Mouse (Mus musculus) ovary, postnatal 14 days (tissue): Measurements from ENCODE around the gene Rhou.

ENCODE experiments used
- DNase-seq: peaks from one replicate; pipeline ENCODE4 v3.0.0; 2022; ENCODE audit warnings: low spot score

Gene Rhou

DNA sequence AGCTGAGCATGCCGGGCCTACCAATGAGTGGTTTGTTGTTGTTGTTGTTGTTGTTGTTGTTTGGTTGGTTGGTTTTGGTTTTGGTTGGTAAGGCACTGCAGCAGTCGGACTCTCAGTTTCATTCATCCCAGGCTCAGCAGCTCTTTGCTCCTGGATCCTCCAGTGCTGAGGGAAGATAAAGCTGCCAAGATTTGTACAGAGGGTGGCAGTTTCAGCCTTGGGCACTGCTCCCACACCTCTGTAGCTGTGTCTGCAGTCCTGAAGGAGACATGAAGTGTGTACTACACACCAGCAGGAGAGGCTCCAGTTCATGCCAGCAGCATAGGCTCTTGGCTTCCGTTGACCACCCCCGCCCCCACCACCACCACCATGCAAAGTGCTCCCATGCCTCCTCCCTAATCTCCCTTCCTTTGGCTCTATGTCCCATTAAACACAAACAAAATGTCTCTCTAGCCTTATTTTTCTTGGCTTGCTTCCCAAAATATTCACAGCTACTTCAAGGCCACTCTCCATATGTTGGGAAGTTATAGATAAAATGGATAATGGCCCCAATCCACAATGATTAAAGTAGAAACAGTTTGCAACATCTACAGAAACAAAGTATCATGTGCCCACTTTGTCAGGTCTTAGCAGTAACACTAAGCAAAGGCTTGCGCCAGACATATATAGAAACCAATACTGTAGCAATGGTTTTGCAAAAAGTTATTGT lies 2.2 kb upstream of the Rhou start:
- DNase-seq, result no peak

DNA sequence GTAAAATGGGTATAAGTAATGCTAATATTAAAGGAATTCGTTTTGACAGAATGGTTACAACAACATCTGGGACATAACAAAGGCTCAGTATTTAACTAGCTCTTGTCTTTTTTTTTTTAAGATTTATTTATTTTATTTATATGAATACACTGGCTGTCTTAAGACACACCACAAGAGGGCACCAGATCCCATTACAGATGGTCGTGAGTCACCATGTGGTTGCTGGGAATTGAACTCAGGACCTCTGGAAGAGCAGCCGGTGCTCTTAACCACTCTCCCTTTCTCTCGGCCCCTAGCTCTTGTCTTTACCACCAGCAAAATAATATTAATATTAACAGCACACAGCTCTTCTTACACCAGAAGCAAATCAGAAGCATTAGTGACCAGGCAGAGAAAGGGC lies 1.1 kb upstream of the Rhou start:
- no peak for DNase-seq

DNA sequence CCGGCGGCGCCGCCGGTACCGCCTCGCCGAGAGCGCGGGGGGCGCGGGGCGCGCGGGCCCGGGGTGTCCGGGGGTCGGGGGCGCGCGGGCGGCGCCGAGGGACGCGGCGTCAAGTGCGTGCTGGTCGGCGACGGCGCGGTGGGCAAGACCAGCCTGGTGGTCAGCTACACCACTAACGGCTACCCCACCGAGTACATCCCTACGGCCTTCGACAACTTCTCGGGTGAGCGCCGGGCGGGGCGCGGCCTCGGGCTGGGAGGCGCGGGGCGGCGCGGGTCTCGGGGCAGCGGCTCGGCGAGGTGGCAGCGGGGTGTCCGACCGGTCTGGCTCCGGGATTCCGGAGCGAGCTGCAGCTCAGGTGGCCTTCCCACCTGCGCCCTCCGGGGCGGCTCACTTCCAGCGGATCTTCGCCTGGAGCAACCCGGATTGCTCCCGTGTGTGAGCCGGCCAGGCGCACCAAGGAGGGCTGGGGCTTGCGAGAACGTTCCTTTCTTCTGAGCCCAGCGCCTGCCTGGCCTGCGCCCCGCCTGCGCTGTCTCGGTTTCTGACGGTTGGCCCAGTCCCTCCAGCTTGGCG lies 353 bp downstream of the Rhou start:
- peak; percentile 43 for DNase-seq

DNA sequence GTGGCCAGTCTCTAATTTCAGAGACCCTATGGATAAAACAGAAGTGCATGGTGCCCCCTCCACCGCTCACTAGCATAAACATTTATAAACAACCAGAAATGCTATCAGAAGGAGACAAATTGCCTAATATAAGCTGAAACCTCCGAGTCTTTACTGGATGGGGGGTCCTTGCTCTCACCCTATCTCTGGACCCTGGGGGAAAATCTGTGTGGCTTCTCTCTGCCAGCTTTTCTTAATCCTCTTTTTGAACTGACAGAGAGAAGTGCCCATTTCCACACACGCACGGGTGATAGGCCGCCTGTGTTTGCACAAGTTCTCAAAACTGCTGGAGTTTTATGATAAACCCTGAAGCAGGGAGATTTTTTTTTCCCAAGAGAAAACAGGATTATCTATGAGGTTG lies 1.0 kb downstream of the Rhou start:
- DNase-seq, result no peak

DNA sequence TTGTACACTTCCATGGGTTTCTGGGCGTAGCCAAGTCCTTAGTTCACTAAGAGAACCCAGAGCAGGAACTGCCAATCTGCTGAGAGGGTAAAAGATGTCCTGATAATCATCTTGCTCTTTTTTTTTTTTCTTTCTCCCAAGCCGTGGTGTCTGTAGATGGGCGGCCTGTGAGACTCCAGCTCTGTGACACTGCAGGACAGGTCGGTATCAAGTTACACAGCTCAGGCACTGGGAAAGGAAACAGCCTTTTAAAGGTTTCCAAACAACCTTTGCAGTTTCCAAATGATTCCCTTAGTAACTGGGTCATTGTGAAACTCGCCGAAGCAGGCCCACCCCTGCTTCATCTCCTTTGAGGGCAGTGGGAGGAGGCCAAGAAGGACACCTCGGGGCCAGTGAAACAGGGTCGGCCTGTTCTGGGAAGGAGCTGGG lies 1.6 kb downstream of the Rhou start:
- DNase-seq, result no peak

DNA sequence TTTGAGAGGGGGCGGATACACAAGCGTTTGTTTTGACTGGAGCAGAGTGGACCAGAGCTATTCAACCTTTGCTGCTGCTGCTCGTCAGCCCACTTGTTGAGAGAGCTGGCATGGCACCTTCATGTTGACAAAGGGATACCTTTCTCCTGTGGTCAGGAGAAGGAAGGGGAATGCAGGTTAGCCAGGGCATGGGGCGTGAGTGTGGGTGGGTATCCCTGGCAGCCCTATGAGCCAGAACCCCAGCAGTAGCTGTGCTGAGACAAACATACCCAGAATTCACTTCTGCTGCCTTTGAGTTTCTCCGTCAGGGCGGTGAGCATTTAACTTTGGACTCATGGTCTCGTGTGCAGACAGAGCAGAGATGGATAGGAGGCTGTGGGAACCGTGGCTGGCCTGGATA lies 4.1 kb downstream of the Rhou start:
- DNase-seq, result no peak

DNA sequence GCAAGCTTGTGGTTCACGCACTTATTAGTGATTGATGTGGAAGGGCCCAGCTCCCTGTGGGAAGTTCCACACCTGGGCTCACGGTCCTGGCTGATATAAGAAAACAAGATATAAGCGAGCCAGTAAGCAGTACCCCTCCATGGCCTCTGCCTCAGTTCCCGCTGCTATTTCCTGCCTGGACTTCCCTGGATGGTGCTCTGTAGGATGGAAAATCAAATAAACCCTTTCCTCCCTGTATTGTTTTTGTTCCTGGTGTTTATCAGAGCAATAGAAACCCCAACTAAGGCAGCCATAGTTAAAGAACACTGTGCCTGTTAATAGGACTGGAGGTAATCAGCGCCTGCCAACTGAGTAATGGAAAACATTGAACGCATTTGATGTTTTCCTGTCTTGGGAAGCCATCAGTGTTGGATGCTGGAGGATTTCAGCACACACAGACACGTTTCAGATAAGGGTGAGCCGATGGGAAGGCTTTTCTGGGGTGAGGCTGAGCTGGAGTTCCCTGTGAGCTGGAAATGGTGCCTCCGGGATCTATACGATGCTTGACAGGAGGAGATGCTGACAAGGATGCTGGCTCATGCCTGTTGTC lies 5.8 kb downstream of the Rhou start:
- DNase-seq, result no peak

DNA sequence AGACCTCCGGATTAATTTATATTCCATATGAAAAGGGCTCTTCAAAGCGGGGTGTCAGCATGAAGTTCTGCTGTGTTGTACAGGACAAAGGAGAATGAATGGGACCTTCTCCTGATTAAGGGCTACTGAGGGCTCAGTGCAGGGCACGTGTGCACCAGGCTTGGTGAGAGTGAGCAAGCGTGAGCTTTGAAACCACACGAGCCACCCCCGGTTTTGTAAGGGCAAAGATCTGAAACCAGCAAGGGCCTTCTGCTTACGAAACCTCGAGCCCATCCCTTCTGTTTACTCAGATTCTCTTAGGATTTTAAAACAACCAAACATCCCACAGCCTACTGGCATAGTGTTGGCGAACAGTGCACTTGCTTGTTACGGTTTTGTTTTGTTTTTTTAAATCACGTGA lies 7.8 kb downstream of the Rhou start:
- no peak for DNase-seq

DNA sequence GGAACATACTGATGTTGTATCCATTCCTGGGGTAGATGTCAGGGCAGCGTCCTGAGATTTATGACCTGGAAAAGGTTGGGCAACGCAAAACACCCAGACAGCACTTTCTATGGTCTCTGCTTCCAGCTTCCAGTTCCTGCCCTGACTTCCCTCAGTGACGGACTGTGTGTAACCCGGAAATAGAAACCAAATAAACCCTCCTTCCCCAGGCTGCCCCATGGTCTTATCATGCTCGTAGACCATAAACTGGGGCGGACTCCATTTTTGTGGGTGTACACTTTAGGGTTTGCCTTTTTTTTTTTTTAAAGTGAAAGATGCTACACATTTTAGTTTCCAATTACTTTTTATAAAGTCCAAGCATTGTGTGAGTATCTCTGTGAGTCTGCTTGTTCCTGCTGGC lies 11.9 kb downstream of the Rhou start:
- no peak for DNase-seq

DNA sequence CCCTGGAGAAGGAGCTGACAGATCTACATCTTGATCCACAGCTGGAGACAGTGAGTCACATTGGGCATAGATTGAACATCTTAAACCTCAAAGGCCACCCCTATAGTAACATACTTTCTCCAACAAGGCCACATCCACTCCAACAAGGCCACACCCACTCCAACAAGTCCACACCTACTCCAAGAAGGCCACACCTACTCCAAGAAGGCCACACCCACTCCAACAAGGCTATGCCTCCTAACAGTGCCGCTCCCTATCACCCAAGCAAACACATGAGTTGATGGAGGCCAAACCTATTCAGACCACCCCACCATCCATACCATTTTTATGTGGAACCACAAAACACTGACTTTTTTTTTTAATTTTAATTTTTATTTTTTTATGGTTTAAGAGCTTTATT lies 13.1 kb downstream of the Rhou start:
- no peak for DNase-seq

DNA sequence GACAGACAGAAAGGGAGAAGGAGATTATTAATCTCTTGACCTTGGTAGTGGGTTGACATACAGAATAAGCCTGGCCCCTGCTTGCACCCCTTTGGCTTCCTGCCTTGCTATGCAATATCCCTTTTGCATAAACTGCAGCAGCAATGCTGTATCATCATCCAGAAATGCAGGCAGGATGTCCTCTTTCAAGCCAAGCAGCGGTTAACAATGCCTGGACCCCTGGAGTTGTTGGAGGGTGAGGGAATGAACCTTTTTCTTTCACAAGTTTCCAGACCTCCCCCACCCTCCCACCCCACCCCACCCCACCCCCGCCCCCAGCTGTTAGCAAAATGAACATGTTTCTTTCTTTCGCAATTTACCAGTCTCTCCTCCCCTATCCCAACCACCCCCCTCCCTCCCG lies 15.0 kb downstream of the Rhou start:
- DNase-seq, result no peak

DNA sequence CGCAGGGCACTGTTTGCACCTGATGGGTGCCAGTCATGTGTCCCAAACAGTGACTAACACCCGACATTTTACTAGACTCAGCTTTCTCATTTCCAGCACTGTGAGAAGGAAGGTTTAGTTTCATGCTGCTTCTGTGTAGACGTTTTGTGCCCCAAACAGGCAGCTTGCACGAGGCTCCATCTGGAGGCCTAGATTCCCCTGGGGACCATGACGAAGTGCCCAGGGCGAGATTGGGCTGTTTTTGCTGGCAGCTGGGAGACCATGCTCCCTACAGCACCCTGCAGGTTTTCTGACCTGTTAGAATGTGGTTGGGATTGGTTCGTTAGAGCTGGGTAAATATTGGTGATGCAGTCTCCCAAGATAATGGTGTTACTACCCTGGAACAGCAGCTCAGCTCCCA lies 17.0 kb downstream of the Rhou start:
- DNase-seq, result no peak

DNA sequence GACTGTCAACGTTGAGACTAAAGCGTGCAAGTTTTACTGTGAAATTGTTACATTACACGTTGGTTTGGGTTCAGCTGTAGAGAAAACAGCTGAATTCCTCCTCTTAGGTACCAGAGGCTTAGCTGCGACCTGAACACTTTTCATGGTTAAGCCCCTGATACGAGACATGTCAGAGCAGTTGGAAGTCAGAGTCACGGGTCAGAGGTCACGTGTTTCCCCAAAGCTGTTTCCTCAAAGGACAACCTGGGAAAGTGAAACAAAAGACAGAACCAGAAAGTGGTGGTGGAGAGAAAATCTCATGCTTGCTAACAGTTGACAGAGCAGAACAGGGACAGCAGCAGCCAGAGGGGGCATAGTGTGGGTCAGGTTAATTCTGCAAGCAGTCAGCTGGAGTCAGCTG lies 17.7 kb downstream of the Rhou start:
- DNase-seq, result no peak

DNA sequence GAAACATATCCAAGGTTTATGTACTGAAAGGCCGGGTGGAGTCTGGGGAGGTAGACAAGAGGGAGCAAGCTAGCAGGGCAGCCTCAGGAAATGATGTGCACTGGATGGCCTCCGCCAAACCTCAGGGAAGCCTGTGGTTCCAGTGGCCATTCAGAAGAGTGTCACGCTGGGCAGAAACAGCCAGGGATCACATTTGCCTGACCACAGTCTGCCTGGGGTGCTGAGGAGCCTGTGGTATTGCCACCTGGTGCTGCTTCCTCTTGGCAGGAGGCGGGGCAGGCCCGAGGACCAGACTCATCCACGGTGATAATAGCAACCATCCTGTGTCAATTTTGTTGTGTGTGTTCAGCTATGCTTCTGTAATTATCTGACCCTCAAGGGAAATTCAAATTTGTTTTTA lies 18.9 kb downstream of the Rhou start:
- DNase-seq, result no peak

DNA sequence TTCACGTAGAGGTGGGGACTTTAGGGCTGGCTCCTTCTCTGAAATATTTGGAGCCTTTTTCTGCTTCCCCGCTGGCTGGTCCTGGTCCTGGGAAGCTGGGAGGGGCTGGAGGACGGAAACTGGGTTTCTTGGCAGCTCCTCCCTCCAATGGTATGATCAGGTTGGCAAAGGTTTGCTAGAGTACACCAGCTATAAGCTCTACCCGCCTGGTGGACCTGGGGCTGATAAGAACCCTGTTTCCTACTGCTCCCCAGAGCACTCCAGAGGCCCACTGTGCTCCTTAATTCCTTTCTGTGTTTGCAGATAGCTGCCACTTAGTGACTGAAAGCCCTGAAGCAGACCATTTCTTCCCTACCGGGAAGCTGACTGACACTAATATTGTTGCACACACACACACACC lies 21.9 kb downstream of the Rhou start:
- no peak for DNase-seq

DNA sequence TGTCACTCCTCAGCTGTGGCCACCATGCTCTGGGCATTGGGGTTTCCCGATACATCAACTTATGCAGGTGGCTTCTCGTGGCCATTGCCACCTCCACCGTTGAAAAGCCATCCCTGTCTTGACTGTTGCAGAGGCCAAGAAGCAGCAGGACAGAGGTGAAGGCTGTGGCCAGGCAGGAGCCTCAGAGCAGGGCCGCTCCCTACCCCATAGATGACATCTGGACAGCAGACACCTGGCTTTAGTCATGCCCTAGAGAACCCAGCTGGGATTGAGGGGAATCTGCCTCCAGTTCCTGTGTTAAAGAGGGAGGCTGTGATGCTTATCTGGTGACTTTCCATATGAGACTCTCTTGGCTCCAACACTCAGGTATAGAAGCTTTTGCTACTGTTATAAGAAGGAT lies 24.7 kb downstream of the Rhou start:
- DNase-seq, result no peak

DNA sequence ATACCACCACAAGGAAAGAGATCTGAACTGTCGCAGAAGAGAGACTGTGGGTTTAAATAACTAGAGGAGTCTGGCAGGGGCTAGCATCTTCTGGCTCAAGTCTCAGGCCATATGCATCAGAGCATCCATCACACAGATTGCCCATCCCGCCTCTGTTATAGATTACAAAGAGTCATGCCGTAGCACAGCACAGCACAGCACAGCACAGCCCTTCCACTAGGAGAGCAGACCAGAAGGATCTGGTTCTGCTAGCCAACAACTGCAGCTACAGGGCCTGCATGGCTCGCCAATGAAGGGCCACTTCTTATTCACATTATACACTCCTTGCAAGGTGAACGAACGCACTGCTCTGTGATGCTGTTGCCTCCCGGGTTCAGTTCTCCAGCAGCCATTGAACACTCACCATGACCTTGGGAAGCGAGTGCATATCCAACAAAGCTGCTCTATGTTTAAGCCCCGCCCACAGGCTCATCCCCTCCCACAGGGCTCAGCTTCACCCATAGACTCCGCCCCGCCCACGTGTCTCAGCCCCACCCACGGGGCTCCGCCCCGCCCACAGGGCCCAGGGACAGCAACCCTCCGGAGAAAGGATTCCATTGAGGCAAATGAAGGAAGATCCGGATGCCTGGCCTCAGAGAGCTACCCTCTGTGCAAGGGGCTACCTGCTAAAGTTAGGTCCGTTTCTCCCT lies 28.5 kb downstream of the Rhou start:
- DNase-seq, result peak; percentile 15

DNA sequence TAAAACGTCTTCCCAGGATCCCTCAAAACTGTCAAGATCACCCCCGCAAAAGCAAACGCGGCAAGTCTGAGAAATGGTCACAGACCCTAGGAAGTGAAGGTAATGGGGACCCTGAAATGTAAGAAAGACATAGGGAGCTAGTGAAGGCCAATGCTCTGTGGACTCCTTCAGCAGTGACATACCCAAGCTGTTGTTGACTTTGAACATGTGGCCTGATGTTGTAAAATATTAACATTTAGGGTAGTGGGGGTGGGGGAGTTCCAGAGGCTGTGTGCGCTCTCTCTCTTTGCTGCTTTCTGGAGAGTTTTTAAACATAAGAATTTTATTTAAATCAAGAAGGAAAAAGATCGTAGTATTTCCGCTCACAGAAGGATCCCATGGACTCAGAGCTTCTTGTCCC lies 29.6 kb downstream of the Rhou start:
- no peak for DNase-seq

DNA sequence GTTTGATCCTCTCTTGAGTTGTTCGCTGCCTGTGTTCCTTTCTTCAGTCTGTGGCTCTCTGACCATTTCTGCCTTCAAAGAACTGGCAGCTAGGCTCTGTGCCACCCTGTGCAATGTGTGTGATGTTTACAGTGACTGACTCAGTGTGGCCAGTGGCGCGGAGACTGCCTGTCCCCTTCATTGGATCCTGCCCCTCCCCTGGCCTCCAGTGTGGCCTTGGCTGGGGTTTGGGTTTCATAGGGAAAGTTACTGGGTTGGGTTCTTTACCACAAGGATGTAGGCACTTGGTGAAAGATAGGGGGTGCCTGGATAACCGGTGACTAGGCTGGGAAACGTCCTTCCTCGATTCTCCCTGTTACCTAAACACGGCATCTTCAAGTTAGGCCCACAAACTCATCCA lies 31.1 kb downstream of the Rhou start:
- DNase-seq, result no peak

DNA sequence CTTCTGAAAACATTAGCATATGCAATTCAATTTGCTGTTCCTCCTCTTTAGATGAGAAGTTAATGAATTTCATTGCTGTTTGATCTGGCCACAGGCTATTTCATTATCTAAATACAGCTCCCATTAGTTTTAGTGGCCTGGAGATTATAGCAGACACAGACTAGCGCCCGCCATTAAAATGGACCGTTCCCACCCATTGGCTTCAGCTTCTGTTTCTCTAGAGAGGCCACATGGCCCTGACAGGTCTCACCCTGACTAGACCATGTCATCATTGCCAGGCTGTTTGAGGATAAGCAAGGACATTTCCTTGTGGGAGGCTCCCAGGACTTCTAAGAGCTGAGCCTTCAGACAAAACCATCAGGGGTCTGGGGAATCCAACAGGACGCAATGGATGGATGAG lies 31.7 kb downstream of the Rhou start:
- no peak for DNase-seq

DNA sequence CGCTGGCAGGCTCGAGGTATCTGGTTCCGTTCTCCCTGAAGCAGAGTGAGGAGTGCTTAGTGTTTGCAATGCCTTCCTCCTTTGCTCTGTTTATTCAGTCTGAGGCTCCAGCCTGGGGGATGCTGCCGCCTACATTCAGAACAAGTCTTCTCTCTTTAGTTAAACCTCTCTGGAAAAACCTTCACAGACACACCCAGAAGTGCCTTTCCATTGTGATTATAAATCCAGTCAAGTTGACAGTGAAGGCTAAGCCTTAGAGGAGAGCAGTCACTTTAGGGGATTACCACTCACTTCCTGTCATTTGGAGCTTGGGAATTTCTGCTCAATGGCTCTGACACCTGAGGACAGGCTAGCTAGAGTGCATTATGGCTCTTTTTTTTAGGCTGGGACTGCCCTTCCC lies 34.1 kb downstream of the Rhou start:
- no peak for DNase-seq

DNA sequence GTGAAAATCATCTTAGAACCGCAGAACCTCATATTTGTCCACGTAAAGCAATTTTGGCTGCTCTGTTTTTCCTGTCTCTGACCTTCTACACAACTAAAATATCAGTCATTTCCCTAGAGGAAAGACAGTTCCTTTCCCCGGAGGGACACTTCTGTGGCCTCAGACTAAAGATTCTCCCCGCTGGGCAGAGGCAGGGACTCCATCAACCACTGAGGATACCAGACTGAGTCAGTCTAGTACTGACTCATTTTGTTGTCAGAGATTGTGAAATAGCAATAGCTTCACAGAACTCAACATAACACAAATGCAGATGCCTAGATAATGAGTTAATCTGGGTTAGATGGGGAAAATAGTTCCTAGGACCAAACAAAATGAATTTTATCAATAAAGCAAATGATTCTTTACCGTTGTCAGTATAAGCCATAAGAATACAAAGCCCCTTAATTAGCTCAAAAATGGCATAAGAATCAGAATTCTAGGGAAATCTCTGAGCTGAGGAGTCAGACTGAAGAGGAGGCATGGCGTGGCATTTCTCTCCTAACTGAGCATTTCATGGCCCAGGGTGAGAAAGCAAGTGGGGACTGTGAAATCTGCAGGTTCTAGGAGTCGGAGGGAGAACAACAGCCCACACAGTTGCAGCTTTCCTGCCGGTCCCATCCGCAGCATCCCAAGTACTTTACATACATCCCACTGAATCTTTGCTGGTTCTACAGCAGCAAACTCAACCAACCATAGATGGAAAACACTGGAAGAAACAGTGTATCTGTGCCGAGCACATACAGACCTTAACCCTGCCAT lies 38.6 kb downstream of the Rhou start:
- DNase-seq, result no peak

DNA sequence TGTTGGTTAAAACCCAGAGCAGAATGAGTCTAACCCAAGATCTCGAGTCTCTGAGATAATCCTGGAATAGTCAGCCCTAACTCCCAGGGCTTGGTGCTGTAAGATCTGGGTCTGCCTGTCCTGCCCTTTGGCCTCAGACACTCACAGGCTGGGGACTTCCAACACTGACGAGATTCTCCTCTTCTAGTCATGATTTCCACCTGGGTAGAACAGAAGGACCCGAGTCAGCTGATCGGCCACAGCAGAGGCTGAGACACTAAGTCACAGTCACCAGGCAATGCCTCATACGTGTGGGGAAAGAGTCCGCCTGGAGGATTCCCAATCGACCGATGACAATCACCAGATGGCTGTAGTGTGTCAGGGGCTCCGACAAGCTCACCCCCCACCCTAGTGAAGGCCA lies 42.4 kb downstream of the Rhou start:
- DNase-seq, result no peak
